Mouse (Mus musculus): ENCODE data around the gene Gm10096.
"Not testable (repeated sequence)": the region's sequence is repeated elsewhere in the genome, so short reads cannot be mapped to it uniquely, and the experiment has no call there.

Gm10096 gene

DNA sequence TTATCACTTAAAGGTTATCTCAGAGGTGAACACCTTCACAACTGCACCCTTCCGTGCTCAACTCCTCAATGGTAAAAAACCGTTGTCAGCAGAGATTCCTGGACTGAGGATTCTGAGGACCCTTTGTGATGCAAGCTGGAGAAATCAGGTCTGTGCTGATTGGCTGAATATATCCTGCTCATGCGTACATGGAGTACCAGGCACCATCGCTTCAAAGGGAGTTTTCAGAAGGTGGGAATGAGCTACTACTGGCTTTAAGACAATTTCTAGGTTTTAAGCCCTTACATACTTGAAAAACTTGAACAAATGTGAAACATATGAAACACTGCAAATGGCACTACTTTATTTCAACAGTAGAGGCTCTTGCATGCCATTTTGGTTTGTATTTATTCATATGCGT is at the start of gene Gm10096:
Gene Gm10096, minus strand, starts transcription at position 101 of the 400 bp plus-strand sequence.
- in situ Hi-C loops (cut with MboI, MseI) = not testable (repeated sequence)
